Mouse (Mus musculus) brown adipose tissue, adult 24 weeks (tissue): Measurements from ENCODE around the gene Jagn1. TPM values are rescaled to one million over a fixed set of nuclear protein-coding genes. Genes with fewer than 3 reads are reported as not detected.

Source experiments
- H3K27ac ChIP-seq: fragments of 200-500 bp; replicated peaks from 2 replicates; pipeline ENCODE4 v1.5.1; 2012; ENCODE audit warnings: low read depth, mild to moderate bottlenecking, low read length
- H3K4me1 ChIP-seq: fragments of 200-500 bp; 2 replicates; pipeline ENCODE4 v1.6.1; 2012; ENCODE audit warnings: low read length, mixed read lengths; ENCODE audit not compliant: control insufficient read depth, insufficient read depth, insufficient read length
- H3K4me3 ChIP-seq: fragments of 200-500 bp; 2 replicates; pipeline ENCODE4 v1.5.1; 2012; ENCODE audit warnings: low read depth, mild to moderate bottlenecking, low read length, moderate library complexity; ENCODE audit not compliant: insufficient read depth
- polyA plus RNA-seq: library from polyadenylated mRNA; stranded (reverse); fragments of >200 nt; gene quantifications from 2 replicates; pipeline ENCODE4 v1.2.4, GENCODE M21; 2012; ENCODE audit not compliant: missing spikeins, insufficient read depth, insufficient read length

The Jagn1 gene
- polyA plus RNA-seq, 1 experiment: 34.8 TPM

- Histone ChIP-seq H3K4me3 (no peak overlapping the region), H3K27ac (no peak overlapping the region), H3K4me1 (peaks cover 6% of the 10 kb centered on the region; the same call in 1 of the 2 replicates)
Measured at GRCm38 (mm10) chr6:113477353-113477752, 35.0 kb downstream of the Jagn1 start.

- no peak overlapping the region for H3K27ac ChIP-seq
- H3K4me1 ChIP-seq: peaks cover 10% of the 10 kb centered on the region; the same call in 1 of the 2 replicates
- H3K4me3 ChIP-seq: no peak overlapping the region
Measured at GRCm38 (mm10) chr6:113478906-113479305, 36.5 kb downstream of the Jagn1 start.

GRCm38 (mm10) chr6:113480555-113481373 is 38.4 kb downstream of the Jagn1 start:
- Histone ChIP-seq H3K4me3 (no peak overlapping the region), H3K27ac (peak overlapping the region; percentile 56)

GRCm38 (mm10) chr6:113482477-113483099 is 40.2 kb downstream of the Jagn1 start:
- Histone ChIP-seq H3K4me1 (peaks cover 16% of the 10 kb centered on the region), H3K4me3 (peak overlapping the region; percentile 75), H3K27ac (peak overlapping the region; percentile 39)

More at GRCm38 (mm10) chr6:113480555-113481373, 38.4 kb downstream of the Jagn1 start:
- H3K4me1 ChIP-seq: peaks cover 10% of the 10 kb centered on the region; the same call in 1 of the 2 replicates

- Histone ChIP-seq H3K27ac (peak within 1 kb of the TSS; percentile 78), H3K4me1 (peaks cover 18% of the 10 kb centered on the region), H3K4me3 (peak within 1 kb of the TSS; percentile 75)
Measured at GRCm38 (mm10) chr6:113483100-113483615, 40.8 kb downstream of the Jagn1 start, which contains the start of gene Creld1. Gene Creld1, plus strand, starts transcription at chr6:113483297.

GRCm38 (mm10) chr6:113483729-113484128 is 41.4 kb downstream of the Jagn1 start:
- Histone ChIP-seq H3K4me1 (peaks cover 18% of the 10 kb centered on the region), H3K4me3 (peak overlapping the region; percentile 65), H3K27ac (peak overlapping the region; percentile 78)

GRCm38 (mm10) chr6:113487125-113487576 is 44.8 kb downstream of the Jagn1 start:
- Histone ChIP-seq H3K27ac (peak overlapping the region; percentile 70), H3K4me3 (no peak overlapping the region), H3K4me1 (peaks cover 13% of the 10 kb centered on the region)

GRCm38 (mm10) chr6:113489410-113489809 is 47.0 kb downstream of the Jagn1 start:
- Histone ChIP-seq H3K27ac (no peak overlapping the region), H3K4me3 (no peak overlapping the region), H3K4me1 (peaks cover 8% of the 10 kb centered on the region; the same call in 1 of the 2 replicates)

GRCm38 (mm10) chr6:113492101-113492864 is 49.9 kb downstream of the Jagn1 start:
- Histone ChIP-seq H3K4me1 (peaks cover 5% of the 10 kb centered on the region), H3K27ac (no peak overlapping the region), H3K4me3 (no peak overlapping the region)

GRCm38 (mm10) chr6:113494258-113494788 is 52.0 kb downstream of the Jagn1 start:
- Histone ChIP-seq H3K4me1 (no peaks in the 10 kb centered on the region; the same call in 1 of the 2 replicates), H3K27ac (peak overlapping the region; percentile 47; the same call in 1 of the 2 replicates), H3K4me3 (peak overlapping the region; percentile 69)

- Histone ChIP-seq H3K27ac (no peak overlapping the region), H3K4me1 (no peaks in the 10 kb centered on the region; the same call in 1 of the 2 replicates), H3K4me3 (peak overlapping the region; percentile 69)
Measured at GRCm38 (mm10) chr6:113495071-113495675, 52.8 kb downstream of the Jagn1 start.
